Mouse (Mus musculus): ENCODE data around the gene Tfap2d.

DNA sequence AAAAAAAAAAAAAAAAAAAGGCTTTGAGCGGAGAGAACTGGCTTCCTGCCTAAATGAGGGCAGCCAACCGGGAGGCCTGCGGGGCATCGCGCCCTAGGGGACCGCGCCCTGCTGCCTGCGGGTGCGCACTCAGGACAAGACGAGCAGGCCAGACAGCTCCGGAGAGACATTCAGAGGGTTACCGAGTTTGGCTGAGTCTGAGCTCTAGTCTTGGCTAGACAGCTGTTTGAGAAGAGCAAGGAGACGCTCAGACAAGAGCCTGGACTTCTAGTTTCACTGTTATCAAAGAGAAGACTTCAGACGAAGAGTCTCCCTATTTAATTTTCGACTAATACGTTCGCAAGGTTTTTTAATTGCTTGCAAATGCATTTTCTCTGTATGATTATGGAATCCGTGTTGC is 5.9 kb upstream of the Tfap2d start:
- TF ChIP-seq TAL1 (IDR thresholded peaks at IDR 0.05; ENCODE audit: low read length) (no peak), GATA1 (IDR thresholded peaks at IDR 0.05; ENCODE audit: low read length) (no peak)
